In genomic region chr16:93453056-93453455, GRCm38 (mm10) we compare ENCODE assay signal across 33 mouse cellular contexts.
"Had no signal": no experiment of that assay in that cellular context is flagged by ENCODE, and none has a peak within 500 bp of the region (broad histone marks: within the 10 kb centered on the region; RNA-seq: fewer than 3 reads in every experiment).

No protein-coding gene starts in this region.

- H3K27ac ChIP-seq: heart, embryonic 10.5 days; heart, embryonic 13.5 days; heart, embryonic 15.5 days; hindbrain, embryonic 10.5 days; hindbrain, embryonic 12.5 days; hindbrain, embryonic 13.5 days; hindbrain, embryonic 15.5 days; hindbrain, postnatal 0 days; intestine, embryonic 15.5 days; kidney, embryonic 15.5 days; kidney, postnatal 0 days; layer of hippocampus, adult 2 months; left cerebral cortex, adult 2 months had no signal

- H3K9ac ChIP-seq: heart, embryonic 12.5 days; heart, embryonic 13.5 days; heart, embryonic 15.5 days; hindbrain, embryonic 12.5 days; hindbrain, embryonic 13.5 days; hindbrain, embryonic 15.5 days; intestine, embryonic 15.5 days; kidney, embryonic 15.5 days had no signal

- H3K27me3 ChIP-seq: intestine, embryonic 15.5 days had no signal

- H3K9me3 ChIP-seq: heart, embryonic 10.5 days; heart, embryonic 12.5 days; heart, embryonic 13.5 days; heart, embryonic 15.5 days; hindbrain, embryonic 10.5 days; hindbrain, embryonic 12.5 days; hindbrain, embryonic 13.5 days; hindbrain, embryonic 15.5 days; intestine, embryonic 15.5 days; kidney, embryonic 15.5 days had no signal

- H3K4me3 ChIP-seq: heart, embryonic 10.5 days; heart, embryonic 12.5 days; heart, embryonic 13.5 days; heart, embryonic 15.5 days; hindbrain, embryonic 10.5 days; hindbrain, embryonic 12.5 days; hindbrain, embryonic 13.5 days; hindbrain, embryonic 15.5 days; intestine, embryonic 15.5 days; kidney, embryonic 15.5 days; layer of hippocampus, adult 2 months; left cerebral cortex, adult 2 months had no signal

- H3K36me3 ChIP-seq: heart, embryonic 10.5 days; heart, embryonic 12.5 days; heart, embryonic 13.5 days; heart, embryonic 15.5 days; hindbrain, embryonic 10.5 days; hindbrain, embryonic 12.5 days; hindbrain, embryonic 13.5 days; hindbrain, embryonic 15.5 days; intestine, embryonic 15.5 days; kidney, embryonic 15.5 days had no signal

- ATAC-seq: hindbrain, embryonic 16.5 days; hindbrain, postnatal 0 days; inflammation-experienced regulatory T-cells, adult 6 months; intestine, embryonic 15.5 days; intestine, embryonic 16.5 days; intestine, postnatal 0 days had no signal

- H3K4me1 ChIP-seq: heart, embryonic 13.5 days; hindbrain, embryonic 13.5 days; hindbrain, embryonic 15.5 days; intestine, embryonic 15.5 days had no signal

- H3K4me2 ChIP-seq: heart, embryonic 11.5 days; heart, embryonic 12.5 days; heart, embryonic 13.5 days; heart, embryonic 15.5 days; hindbrain, embryonic 12.5 days; hindbrain, embryonic 13.5 days; hindbrain, embryonic 15.5 days; intestine, embryonic 15.5 days; kidney, embryonic 15.5 days had no signal

- DNase-seq: heart, postnatal 10 days; heart, postnatal 14 days; heart, postnatal 4 days; kidney, adult 11 months; kidney, adult 18-20 months; kidney, adult 2 months; kidney, adult 8-10 months; kidney, adult 9 months; kidney, postnatal 10 days; kidney, postnatal 14 days; kidney, postnatal 36 days; kidney, postnatal 4 days; layer of hippocampus, adult 9-11 months; layer of hippocampus, postnatal 36 days had no signal
